Mouse (Mus musculus) erythroblast, embryonic 14.5 days (primary cell): ENCODE results near the gene Cyth3.

Experiments
- GATA1 ChIP-seq: IDR thresholded peaks from 2 replicates; pipeline ENCODE4 v1.6.1; 2012; ENCODE audit warnings: low read length, inconsistent platforms, mixed read lengths
- TAL1 ChIP-seq: IDR thresholded peaks from 3 replicates; pipeline ENCODE4 v1.6.1; 2012; ENCODE audit warnings: low read length, inconsistent platforms, mixed read lengths

- TF ChIP-seq TAL1, result no peak
- no peak for TF ChIP-seq GATA1
These were observed 99.7 kb downstream of the Cyth3 start for GRCm38 (mm10) chr5:143721962-143722361.
